Mouse (Mus musculus) MEL-GATA-1-ER (cell line): ENCODE measurements around the gene Tmem184c.

Source experiments
- DNase-seq: peaks from one replicate; pipeline ENCODE4 v3.0.0-alpha.2; 2012; ENCODE audit warnings: low read depth; ENCODE audit errors: extremely low read depth

Tmem184c gene

GRCm38 (mm10) chr8:77610374-77610969, at the start of gene Tmem184c:
Gene Tmem184c, minus strand, starts transcription at chr8:77610698.
- peak; percentile 95 for DNase-seq

- no peak for DNase-seq
Measured at GRCm38 (mm10) chr8:77659534-77660080, 49.1 kb upstream of the Tmem184c start.

- DNase-seq, result no peak
Measured at GRCm38 (mm10) chr8:77658356-77658755, 47.9 kb upstream of the Tmem184c start.

- no peak for DNase-seq
Measured at GRCm38 (mm10) chr8:77650646-77651190, 40.2 kb upstream of the Tmem184c start.

GRCm38 (mm10) chr8:77640093-77640839, 29.8 kb upstream of the Tmem184c start:
- DNase-seq, result no peak

- no peak for DNase-seq
Measured at GRCm38 (mm10) chr8:77637593-77637992, 27.1 kb upstream of the Tmem184c start.

- DNase-seq, result no peak
Measured at GRCm38 (mm10) chr8:77634035-77634434, 23.5 kb upstream of the Tmem184c start.

GRCm38 (mm10) chr8:77633211-77633610, 22.7 kb upstream of the Tmem184c start:
- no peak for DNase-seq

GRCm38 (mm10) chr8:77630691-77631090, 20.2 kb upstream of the Tmem184c start:
- DNase-seq, result no peak

- DNase-seq, result peak; percentile 29
Measured at GRCm38 (mm10) chr8:77629858-77630537, 19.5 kb upstream of the Tmem184c start.

GRCm38 (mm10) chr8:77623677-77624209, 13.2 kb upstream of the Tmem184c start:
- no peak for DNase-seq

GRCm38 (mm10) chr8:77617916-77618315, 7.4 kb upstream of the Tmem184c start:
- DNase-seq, result no peak

GRCm38 (mm10) chr8:77609621-77610020, 877 bp downstream of the Tmem184c start:
- no peak for DNase-seq

GRCm38 (mm10) chr8:77584174-77584573, 26.3 kb downstream of the Tmem184c start:
- DNase-seq, result no peak

GRCm38 (mm10) chr8:77577674-77578073, 32.8 kb downstream of the Tmem184c start:
- no peak for DNase-seq

- no peak for DNase-seq
Measured at GRCm38 (mm10) chr8:77574229-77574628, 36.3 kb downstream of the Tmem184c start.

GRCm38 (mm10) chr8:77561441-77561840, 49.1 kb downstream of the Tmem184c start:
- no peak for DNase-seq

GRCm38 (mm10) chr8:77552491-77552890, 58.0 kb downstream of the Tmem184c start:
- no peak for DNase-seq

- DNase-seq, result peak; percentile 68
Measured at GRCm38 (mm10) chr8:77549881-77550580, 60.5 kb downstream of the Tmem184c start.

GRCm38 (mm10) chr8:77549121-77549706, 61.3 kb downstream of the Tmem184c start, which contains the start of gene Prmt9:
Gene Prmt9, plus strand, starts transcription at chr8:77549397.
- DNase-seq, result peak; percentile 70
